Mouse (Mus musculus): Measurements from ENCODE around the gene Fam216b. TPM values are rescaled to one million over a fixed set of nuclear protein-coding genes. Genes with fewer than 3 reads are reported as not detected.

Fam216b gene
- total RNA-seq, 2 experiments from 2014 or later: 0.15 to 0.36 TPM

DNA sequence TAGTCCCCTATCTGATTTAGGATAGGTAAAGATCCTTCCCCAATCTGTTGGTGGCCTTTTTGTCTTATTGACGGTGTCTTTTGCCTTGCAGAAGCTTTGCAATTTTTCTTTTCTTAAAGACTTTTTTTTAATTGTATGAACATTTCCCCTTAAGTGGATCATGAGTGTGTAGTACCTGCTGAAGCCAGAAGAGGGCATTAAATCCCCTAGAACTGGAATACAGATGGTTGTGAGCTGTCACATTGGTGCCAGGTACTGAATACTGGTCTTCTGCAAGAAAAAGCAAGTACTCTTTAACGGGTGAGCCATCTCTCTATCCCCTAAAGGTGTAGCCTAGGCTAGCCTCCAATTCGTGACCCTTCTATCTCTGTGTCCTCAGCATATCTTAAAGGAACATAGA is 32.4 kb downstream of the Fam216b start:
- DNase-seq (ENCODE audit: extremely low spot score in 1 of 2, low spot score in 2 of 2): no peak
- intact Hi-C loops (cut with DNase I): no loop called here

DNA sequence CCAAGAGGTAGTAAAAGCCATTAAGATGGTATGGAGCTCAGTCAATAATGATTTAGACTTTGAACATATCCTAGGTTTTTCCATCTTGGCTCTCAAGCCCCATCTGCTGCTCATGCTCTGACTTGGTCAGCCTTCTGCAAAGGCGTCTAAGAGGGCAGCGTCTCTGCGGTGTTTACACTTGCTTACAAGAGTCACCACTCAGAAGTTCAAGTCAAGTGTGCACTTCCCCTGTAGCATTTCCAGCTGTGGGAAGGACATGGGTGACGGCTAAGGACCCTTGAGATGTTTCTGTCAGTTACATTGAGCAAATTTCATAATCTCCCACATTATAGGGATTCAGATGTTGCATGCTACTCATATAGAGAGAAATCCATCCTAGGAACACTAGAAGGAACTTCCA is 40.1 kb downstream of the Fam216b start:
- DNase-seq (ENCODE audit: extremely low spot score in 1 of 2, low spot score in 2 of 2): no peak
- intact Hi-C loops (cut with DNase I): no loop called here

- intact Hi-C loops (cut with DNase I): no loop called here
- no peak for DNase-seq (ENCODE audit: extremely low spot score in 1 of 2, low spot score in 2 of 2)
Measured at GRCm38 (mm10) chr14:78048258-78048657, 40.5 kb downstream of the Fam216b start.

GRCm38 (mm10) chr14:78043079-78043478 is 45.7 kb downstream of the Fam216b start:
- intact Hi-C loops (cut with DNase I): no loop called here
- DNase-seq (ENCODE audit: extremely low spot score in 1 of 2, low spot score in 2 of 2): no peak

- no peak for DNase-seq (ENCODE audit: extremely low spot score in 1 of 2, low spot score in 2 of 2)
- intact Hi-C loops (cut with DNase I): no loop called here
Measured at GRCm38 (mm10) chr14:78041886-78042526, 46.8 kb downstream of the Fam216b start.

DNA sequence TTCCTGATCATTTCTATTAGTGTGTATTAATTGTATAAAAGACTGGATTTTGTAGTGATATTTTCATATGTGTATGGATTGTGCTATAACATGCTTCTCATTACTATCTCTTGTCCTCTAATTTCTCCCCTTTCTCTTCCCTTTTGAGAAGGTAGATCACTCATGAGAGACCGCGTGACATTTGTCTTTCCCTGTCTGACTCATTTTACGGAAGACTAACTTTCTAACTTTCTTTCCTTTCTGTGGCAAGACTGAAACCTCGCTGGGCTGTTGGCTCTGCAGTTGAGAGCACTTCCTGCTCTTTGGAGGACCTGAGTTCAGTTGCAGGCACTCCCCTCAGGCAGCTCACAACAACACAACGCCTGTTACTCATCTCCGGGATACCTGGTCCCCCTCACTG is 48.2 kb downstream of the Fam216b start:
- intact Hi-C loops (cut with DNase I): no loop called here

GRCm38 (mm10) chr14:78038876-78039275 is 49.9 kb downstream of the Fam216b start:
- no peak for DNase-seq (ENCODE audit: extremely low spot score in 1 of 2, low spot score in 2 of 2)
- intact Hi-C loops (cut with DNase I): no loop called here

More for the DNA sequence above, 48.2 kb downstream of the Fam216b start:
- DNase-seq (ENCODE audit: extremely low spot score in 1 of 2, low spot score in 2 of 2): no peak

Other genes with a start within 250 kb of the Fam216b start
- gene Dnajc15, start 213.9 kb downstream of the Fam216b start, total RNA-seq (2021): 10 to 100 TPM; 51.8 to 52.7 TPM
- under 1 TPM; 0.18 to 0.84 TPM for gene Epsti1, start 184.8 kb downstream of the Fam216b start, total RNA-seq (2021)
- under 1 TPM in 1 of 2 experiments, not detected in 1; 0.19 TPM for gene Tnfsf11, start 219.0 kb upstream of the Fam216b start, total RNA-seq (2021)